Mouse (Mus musculus): ENCODE measurements around the gene Zmiz2.
A peak's percentile ranks its signal among the peaks of the same experiment; 100 is the strongest.
"Not testable (repeated sequence)": the region's sequence is repeated elsewhere in the genome, so short reads cannot be mapped to it uniquely, and the experiment has no call there.

Zmiz2 gene

DNA sequence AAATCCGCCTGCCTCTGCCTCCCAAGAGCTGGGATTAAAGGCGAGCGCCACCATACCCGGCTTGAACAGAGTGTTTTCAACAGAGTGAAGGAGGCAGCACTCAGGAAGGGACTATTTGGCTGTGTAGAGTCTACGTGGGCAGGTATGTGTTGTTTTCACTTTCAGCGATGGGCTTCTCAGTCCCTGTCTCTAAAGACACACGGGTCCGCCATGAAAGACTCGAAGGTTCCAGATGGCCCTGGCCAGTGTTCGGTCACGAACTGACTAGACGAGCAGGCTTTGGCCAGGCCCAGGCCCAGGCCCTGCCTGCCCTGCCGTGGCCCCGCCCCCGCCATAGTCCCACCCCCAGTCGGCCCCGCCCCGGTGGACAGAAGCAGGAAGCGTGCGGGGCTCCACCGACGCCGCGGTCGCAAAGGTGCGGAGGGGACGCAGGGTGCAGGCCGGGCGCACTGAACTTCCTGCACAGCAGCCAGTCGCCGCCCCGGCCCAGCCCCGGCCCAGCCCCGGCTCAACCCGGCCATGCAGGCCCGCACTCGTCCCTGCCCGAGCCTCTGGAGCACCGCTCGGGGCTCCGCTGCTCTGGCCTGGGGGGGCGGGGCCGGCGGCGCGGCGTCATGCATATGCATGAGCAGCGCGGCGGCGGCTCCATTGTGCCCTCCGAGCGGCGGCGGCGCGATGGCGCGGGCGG is at the start of gene Zmiz2:
Gene Zmiz2, plus strand, starts transcription at position 349 of the 688 bp plus-strand sequence.
- DNase-seq = peak; percentile 97

DNA sequence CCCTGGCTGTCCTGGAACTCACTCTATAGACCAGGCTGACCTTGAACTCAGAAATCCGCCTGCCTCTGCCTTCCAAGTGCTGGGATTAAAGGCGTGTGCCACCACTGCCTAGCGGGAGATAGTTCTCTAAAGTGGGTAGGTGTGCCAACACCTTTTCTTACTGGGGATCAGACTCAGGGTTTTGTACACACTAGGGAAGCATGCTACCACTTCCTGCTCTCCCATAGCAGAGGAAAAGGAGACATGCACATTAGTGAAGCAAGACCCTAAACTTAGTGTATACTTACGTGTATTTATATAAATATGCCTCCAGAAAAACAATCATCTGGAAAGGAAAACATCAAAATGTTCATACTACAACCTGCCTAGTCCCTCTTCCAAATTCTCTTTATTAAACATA is 42.9 kb upstream of the Zmiz2 start:
- DNase-seq = no peak

DNA sequence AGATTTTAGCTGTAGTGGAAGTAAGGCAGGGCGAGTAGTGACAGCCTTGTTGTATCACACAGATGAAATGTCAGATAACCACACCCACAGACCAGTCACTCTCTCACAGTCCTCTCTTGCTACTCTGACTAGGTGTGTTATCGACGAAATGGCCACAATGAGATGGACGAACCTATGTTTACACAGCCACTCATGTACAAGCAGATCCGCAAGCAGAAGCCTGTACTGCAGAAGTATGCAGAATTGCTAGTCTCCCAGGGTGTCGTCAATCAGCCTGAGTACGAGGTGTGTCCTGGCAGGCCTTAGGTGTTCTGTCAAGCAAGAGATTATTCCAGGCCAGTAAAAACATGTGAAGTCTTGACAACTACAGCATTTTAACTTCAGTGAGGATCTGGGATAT is 41.9 kb upstream of the Zmiz2 start:
- no peak for DNase-seq

DNA sequence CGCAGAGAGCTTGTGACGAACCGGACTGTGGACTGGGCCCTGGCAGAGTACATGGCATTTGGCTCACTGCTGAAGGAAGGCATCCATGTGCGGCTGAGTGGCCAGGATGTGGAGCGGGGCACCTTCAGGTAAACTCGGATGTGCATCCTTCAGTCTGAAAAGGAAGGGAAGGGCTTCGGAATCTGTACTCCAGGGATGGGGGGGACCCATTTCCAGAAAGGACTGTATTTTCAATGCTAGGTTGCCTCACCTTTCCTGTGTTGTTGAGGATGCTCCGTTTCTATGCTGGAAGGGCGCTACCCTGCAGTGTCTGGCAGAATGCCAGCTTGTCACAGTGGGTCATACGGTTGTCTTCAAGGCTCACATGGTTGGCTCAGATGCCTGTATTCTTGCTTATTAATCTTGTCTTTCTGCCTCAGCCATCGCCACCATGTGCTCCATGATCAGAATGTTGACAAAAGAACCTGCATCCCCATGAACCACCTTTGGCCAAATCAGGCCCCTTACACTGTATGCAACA is 40.1 kb upstream of the Zmiz2 start:
- DNase-seq = peak; percentile 74

DNA sequence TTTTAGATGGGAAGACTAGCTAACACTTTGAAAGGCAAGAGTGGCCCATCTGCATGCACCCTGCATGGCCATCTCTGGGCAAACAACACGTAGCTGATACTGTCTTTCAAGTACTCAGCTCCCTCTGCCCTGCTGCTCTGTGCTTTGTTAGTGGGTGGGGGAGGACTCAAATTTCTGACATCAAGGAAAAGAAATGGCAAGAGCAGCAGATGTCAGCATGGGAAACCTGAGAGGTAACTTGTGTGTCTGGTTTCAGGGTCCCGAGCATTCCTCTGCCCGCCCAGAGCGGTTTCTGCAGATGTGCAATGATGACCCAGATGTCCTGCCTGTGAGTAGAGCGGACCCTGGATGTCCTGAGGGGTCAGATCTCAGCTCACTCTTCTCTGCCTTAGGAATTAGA is 39.3 kb upstream of the Zmiz2 start:
- no peak for DNase-seq

DNA sequence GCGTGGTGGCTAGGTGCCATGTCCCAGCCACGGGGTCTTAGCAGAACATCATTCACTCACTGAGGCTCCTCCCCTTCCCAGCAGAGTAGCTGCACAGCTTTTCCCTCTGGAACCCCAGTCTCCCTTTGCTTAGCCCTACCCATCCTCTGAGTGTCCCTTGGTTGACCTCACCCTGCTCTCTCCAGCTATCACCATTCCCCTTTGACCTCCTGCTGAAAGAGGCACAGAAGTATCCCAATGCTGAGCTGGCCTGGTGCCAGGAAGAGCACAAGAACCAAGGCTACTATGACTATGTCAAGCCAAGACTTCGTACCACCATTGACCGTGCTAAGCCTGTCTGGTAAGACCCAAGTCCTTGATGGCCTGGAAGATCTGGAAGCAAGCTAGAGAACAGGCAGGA is 33.8 kb upstream of the Zmiz2 start:
- DNase-seq = no peak

DNA sequence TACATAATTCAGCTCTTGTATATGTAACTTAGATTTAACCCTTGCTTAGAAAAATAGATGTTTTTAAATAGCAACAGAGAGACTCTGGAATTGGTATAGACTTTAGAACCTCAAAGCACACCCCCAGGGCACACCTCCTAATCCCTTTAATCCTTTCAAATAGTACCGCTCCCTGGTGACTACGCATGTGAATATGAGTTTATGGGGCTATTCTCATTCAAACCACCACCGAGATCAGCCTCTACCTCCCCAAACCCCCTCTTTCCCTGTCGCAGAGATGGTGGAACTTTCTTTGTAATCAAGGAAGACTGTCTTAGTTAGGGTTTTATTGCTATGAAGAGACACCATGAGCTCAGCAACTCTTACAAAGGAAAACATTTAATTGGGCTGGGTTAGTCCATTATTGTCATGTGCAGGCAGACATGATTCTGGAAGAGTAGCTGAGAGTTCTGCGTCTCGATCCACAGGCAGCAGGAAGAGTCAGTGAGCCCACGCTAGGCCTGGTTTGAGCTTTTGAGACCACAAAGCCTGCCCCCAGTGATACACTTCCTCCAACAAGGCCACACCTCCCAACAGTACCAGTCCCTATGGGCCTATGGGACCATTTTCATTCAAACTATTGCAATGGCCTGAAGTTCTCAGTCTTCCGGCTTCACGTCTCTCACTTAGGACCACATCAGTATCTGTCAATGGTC is 24.1 kb upstream of the Zmiz2 start:
- no peak for DNase-seq

DNA sequence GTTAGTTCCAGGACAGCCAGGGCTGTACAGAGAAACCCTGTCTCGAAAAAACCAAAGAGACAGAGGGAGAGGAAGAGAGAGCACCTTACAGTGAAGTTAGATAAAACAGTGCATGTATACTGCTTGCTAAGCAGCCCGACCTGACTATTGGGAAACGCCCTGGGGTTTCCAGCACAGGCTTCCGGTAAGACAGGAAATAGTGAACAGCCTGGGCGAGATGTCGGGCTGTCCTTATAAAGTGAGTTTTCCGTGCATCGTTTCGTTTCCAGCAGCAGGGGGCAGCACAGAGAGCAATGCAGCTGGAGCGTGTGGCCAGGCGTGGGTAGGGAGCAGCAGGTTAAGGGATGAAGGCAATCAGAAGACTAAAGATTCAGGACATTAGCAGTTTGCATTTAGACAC is 23.0 kb upstream of the Zmiz2 start:
- peak; percentile 82 to 86 for DNase-seq

DNA sequence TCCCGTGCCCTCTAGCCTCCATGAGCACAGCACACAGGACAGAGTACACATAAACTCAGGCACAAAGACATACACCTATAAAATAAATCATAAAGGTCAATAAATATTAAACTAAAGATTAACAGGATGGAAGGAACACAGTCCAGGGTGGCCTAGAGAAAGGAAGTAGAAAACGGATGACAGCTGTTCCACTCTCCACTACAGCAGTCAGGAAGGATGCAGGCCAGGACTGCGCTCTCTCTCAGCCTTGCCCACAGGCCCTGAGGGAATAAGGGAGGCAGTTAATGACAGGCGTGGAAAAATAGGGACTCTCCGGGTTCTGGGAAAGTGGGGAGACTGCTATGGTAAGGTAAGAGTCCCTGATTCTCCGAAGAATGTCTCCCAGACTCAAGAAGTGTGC is 22.4 kb upstream of the Zmiz2 start:
- DNase-seq = no peak

DNA sequence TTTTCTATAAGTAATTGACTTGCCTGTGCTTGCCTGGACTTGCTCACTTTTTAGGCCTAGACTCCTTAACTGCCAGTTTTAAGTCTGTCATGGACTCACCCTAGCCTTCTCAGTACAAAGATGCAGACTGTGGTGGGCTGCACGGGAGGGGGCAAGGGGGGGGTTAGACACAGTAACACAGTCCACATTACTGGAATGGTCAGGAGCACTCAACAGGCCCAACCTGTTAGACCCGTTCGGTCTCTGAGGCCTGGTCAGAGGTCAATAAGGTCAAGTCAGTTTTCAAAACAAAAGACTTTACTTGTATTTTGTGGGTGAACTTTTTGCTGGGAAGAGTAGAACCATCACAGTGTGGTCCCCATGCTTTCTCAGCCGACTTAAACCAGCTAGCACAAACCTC is 21.7 kb upstream of the Zmiz2 start:
- DNase-seq = no peak

DNA sequence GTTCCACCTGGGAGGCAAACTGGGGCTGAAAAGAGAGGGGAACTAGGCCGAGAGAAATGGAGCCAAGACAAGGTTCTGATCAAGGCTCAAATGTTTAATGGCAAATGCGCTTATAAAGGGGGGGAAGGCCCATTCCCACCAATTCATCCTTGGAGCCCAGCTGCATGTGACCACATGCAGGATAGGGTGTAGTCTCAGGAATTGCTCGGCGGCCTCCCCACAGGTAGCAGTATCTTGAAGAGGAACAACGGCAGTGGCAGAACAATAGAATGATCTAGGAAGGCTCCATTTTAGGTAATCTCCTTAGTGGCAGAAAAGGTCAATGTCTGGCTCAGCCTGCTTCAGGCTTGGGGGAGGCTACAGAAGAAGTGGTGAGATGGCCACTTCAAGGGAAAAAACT is 20.9 kb upstream of the Zmiz2 start:
- not testable (repeated sequence) for DNase-seq

DNA sequence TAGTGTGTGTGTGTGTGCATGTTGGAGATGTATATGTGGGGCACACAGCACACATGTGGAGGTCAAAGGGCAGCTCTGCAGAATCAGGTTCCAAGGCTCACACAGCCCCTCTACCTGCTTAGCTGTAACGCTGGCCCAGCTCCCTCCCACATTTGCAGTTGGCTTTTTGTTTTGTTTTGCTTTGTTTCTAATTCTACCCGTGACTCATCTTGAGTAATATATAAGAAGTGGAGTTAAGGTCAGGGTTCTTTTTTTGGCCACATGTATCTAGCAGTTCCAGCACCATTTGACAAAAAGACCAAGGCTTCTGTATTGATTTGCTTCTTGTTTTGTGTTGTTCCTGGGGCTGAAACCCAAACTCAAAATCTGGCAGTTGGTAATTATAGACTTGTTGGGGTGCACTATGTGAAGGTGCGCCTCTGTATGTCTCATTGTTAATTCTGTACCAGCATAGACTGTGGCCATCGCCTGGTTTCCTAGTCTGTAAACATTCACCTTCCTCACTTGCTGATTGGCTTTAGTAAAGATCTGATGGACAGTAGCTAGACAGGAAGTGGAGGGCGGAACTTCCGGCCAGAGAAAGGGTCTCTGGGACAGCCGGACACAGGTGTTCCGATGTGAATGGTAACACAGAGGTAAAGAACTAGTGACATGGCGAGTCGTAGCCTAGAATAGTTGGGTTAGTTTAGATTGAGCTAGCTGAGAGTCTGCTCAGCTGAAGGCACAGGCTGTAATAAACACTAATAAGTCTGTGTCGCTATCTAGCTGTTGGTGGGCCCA is 17.3 kb upstream of the Zmiz2 start:
- no peak for DNase-seq

DNA sequence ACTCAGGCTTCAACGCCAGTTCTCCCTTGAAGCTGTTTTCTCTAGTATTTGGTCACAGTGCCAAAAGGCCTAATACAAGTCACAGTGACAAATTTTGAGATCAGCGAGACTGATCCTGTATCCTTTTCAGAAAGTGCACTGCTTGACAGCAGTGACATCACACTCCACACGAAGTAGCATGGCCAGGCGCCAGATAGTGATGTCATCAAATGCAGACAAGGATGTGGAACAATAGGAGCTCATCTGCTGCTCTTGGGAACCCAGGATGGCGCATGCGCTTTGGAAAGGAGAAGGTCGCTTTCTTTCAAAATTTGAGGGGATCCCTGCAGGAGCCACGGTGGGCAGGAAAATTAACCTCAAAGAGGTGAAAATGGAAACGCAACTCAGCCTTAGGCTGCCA is 16.1 kb upstream of the Zmiz2 start:
- DNase-seq = peak in 1 of 2 experiments; percentile 47

DNA sequence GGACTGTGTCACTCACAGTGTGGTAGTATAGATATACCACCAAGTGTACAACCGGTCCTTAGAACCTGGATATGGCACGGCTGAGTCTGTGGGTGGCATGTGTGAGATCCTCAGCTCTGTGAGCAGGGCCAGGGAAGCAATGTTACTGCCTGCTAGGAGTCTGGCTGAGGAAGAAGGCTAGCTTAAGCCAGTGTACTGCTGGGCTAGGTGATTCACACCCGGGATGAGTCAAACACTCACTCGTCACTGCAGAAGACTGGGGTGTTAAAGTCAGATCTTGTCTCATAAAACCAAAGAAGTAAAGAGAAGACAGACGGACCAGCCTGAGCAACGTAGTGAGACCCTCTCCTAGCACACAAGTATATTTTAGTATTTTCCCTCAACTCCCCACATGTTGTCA is 8.0 kb upstream of the Zmiz2 start:
- no peak for DNase-seq

DNA sequence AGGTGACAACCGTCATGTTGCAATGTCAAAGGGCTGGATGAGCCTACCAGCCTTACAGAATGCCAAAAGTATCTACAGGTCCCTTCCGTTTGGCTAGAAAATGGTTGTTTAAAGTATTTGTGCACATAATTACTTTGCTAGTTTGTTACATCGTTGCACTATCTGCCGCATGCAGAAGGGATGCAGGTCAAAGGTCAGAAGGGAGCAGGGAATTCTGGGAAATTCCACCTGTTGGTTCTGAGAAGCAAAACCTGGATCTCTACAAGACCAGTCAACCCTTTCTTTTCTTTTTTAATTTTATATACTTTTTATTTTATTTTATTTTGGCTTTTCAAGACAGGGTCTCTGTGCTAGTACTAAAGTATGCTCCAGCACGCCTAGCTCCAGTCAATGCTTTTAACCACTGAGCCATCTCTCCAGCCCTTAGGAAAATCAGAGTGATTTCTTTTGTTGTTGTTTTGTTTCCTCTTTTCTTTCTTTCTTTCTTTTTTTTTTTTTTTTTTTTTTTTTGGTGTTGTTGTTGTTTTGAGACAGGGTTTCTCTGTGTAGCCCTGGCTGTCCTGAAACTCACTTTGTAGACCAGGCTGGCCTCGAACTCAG is 648 bp upstream of the Zmiz2 start:
- no peak for DNase-seq

DNA sequence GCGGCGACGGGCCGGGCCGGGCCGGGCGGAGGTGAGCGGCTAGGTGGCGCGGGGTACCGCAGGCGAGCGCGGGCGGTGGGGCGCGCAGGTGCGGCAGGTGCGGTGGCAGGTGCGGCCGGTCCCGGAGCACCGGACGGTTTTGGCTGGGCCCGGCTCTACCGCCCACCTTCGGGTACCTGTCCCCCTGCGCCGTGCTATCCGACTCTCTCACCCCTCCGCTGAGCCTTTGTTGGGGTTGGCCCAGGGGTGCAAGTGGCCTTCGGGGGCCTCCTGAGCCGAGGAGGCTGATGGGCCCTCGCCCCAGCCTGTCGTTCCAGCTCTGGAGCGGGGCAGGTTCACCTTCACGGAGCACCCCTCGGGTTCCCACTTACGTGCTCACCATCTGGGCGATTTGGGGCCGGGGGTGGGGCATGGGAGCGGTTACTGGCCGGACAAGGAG is 628 bp downstream of the Zmiz2 start:
- peak in 1 of 2 experiments; percentile 54 for DNase-seq

DNA sequence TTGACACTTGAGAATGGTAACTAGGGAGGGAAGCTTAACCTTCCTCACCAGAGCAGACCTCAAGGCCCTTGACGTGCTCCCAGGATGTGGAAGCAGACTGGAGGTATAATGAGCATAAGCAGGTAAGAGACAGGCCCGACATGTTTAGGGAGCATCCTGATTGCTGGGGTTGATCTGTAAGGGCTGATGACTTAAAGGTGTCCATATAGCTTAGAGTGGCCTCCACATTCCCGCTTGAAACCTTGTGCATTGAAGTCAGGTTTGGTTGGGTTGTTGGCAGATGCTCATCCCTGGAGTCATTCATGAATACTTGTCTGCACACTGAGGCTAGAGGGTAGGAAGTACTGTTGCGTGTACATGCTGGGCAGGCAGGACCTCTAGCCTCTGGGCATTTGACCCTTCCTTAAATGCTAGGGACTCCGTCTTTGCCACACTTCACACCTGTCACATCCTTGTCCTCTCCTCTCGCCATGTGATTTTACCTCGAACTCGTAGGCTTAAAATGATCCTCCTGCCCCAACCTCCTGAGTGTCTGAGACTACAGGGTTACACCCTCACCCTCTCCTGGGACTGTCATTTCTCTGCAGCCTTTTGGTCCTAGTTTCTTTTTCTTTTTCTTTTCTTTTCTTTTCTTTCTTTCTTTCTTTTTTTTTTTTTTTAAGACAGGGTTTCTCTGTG is 1.6 kb downstream of the Zmiz2 start:
- no peak for DNase-seq

DNA sequence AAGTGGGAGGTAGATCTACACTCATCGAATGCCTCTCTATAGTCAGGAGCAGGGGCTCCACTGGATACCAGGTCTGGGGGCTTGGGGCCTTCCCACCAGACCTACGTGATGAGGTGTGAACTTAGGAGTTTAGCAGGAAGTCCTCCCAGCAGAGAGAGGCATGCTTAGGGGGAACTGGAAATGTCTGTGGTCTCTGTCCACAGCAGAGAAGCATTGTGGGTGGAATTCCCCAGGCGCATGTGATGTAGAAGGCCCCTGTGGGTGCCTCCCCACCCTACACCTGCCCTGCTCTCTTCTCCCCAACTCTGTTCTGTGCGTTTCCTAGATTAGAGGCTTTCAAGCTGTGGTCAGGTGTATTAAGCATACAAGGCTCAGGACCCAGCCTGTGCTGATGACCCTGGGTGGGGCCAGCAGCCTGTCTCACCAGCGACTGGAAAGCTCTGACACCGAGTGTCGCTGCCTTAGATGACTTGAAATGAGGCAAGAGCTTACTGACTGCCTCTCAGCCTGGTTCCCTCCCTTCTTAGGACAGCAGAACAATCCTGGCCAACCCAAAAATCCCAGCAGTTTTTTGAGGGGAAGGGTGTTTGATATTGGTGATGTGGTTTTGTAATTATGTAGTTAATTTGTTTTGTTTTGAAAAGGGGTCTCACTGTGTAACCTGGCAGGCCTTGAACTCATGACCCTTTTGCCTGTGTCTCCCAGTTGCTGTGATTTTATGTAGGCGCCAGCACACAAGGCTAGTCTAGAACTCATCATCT is 2.8 kb downstream of the Zmiz2 start:
- no peak for DNase-seq

DNA sequence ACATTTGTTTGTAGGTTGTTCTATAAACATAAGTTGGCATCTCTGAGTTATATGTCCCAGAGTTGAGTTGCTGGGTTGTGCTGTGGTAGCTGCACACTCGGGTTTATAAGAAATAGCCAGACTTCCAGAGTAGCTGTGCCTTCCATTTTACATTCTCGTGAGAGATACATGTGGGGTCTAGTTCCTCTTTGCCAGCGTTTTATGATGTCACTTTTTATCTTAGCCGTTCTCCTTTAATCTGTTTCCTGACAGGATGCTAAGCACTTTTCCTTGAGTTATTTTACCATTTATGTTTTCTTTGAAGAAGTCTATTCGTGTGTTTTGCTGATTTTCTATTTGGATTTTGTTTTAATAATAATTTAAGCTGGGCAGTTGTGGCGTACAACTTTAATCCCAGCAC is 4.0 kb downstream of the Zmiz2 start:
- peak in 1 of 2 experiments; percentile 9 for DNase-seq

DNA sequence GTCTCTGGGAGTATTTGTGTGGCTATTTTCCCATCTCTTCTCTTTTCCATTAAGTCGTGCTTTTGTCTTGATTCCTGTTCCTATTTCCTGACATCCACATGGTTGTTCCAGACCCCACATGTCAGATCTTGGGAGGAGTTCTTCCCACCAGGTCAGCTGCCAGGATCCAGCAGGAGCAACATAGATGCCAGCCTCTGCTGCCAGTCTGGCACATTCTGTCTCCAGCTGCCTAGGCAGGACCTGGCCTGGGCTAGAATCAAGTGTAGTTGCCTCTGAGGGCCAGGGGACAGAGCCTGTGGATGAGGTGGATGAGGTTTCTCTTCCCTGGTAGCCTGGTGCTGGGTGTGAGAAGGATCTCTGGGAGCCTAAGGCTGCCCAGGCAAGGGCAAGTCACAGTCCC is 5.0 kb downstream of the Zmiz2 start:
- peak; percentile 70 to 79 for DNase-seq

DNA sequence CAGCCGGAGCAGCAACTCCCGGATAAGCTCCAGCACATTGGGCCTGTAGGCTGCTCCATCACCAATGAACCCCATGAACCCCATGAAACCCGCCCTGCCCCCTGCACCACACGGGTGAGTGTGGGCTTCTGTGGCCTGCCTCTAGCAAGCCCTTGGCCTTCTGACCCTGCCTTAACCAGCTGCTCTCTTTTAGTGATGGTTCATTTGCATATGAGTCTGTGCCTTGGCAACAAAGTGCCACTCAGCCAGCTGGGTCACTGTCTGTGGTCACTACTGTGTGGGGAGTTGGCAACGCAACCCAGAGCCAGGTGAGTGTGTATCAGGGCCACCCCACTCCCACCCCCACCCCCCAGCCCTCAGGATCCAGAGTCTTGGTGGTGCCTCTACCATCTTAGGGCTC is 6.7 kb downstream of the Zmiz2 start:
- peak in 1 of 2 experiments; percentile 13 for DNase-seq

DNA sequence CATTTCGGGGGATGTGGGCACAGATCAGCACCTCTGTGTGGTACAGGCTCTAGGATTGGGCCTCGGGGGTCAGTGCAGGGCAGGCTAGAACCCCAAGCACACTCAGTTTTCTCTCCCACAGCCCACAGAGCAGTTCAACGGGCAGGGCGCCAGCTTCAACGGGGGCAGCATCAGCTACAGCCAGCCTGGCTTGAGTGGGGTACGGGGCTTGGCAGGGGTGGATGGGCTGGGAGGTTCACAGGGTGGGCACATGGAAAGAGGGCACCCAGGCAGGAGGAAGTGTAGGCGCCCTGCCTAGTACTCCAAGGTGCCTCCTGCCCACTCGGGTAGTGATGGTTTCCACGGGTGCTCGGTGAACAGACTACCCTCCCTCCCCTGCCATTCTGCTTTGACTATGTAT is 9.3 kb downstream of the Zmiz2 start:
- DNase-seq = peak in 1 of 2 experiments; percentile 13

All from cerebellum, postnatal 14 days (tissue).